Mouse (Mus musculus) olfactory bulb, adult 2 months (tissue): ENCODE results near the gene Ces1a.

Experiments
- CTCF ChIP-seq: fragments of 200-500 bp; IDR thresholded peaks from 2 replicates; pipeline ENCODE4 v1.5.1; 2012; ENCODE audit warnings: low read depth, mild to moderate bottlenecking, low read length, moderate library complexity; ENCODE audit not compliant: insufficient read depth
- POLR2A ChIP-seq: fragments of 200-500 bp; IDR thresholded peaks from 2 replicates; pipeline ENCODE4 v1.6.1; 2012; ENCODE audit warnings: mild to moderate bottlenecking, low read depth, low read length, moderate library complexity; ENCODE audit not compliant: insufficient read depth

- no peak for TF ChIP-seq CTCF
- TF ChIP-seq POLR2A = no peak
Observed at GRCm38 (mm10) chr8:93043083-93043482, 4.9 kb downstream of the Ces1a start.
